Mouse (Mus musculus) right cerebral cortex, adult 18-20 months (tissue): ENCODE measurements around the gene Smyd4.
"Not testable (repeated sequence)": the region's sequence is repeated elsewhere in the genome, so short reads cannot be mapped to it uniquely, and the experiment has no call there.

Source experiments
- DNase-seq: peaks from one replicate; pipeline ENCODE4 v3.0.0; 2022; ENCODE audit warnings: mixed read lengths

Smyd4 gene

DNA sequence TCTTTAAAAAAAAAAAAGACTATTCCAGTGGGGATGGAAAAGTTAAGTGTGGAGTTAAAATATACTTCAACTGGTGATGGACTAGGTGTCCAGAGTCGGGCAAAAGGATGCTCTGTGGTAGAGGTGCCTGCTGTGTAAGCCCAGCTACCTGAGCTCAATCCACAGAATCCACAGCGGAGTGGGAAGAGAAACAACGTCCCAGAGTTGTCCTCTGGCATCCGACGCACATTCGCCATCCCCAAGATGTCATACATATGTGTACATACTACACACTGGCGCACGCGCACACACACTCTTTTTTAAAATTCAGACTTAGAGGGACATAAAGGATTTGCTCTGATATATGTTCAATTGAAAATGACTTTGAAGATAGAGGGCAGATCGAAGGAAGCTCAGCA, 1.0 kb upstream of the Smyd4 start:
- no peak for DNase-seq

DNA sequence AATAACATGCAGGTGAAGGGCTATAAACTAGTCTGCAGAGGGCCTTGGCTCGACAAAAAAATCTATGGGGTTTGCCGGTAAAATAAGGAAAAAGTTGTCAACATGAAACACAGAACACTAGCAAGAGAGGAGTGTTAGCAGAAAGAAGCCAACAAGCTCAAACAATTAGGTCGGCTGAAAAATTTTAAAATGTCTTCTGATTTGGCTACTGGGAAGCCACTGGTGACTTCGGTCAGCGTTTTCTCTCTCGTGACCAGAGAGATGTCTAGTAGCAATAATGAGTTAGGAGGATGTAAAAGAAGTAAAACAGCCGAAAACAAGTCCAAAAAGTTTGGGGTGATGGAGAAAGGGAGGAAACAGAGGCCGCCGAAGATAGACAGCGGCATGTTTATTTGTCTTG, 637 bp upstream of the Smyd4 start:
- no peak for DNase-seq

DNA sequence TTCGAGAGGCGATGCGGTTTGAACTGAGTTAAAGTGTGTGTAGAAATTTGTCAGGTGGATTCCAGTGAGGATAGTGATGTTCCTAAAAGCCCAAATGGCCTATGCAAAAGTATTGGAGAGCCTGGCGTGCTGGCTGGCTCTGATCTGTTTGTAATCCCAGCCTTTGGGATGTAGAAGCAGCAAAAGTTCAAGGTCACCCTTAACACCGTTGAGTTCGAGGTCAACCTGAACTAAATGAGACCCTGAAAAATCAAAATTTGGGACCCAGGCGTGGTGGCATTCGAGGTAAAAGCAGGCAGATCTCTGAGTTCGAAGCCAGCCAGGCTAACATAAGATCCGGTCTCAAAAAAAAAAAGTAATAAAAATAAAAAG, 643 bp downstream of the Smyd4 start:
- no peak for DNase-seq

DNA sequence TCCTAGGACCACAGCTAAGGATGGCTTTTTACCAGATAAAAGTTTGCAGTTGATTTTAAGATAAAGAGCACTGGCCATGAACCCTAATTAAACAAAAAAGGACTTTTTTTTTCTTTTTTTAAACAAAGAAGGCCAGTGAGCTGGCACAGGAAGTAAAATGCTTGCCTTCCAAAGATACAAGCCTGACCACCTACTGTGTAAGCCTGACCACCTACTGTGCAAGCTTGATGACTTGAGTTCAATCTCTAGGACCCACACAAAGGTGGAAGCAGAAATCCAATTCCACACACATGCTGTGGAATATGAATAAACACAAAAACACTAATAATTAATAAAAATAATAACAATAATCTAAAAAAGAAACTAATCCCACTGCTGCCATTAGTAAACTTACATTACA, 3.0 kb downstream of the Smyd4 start:
- DNase-seq = no peak

DNA sequence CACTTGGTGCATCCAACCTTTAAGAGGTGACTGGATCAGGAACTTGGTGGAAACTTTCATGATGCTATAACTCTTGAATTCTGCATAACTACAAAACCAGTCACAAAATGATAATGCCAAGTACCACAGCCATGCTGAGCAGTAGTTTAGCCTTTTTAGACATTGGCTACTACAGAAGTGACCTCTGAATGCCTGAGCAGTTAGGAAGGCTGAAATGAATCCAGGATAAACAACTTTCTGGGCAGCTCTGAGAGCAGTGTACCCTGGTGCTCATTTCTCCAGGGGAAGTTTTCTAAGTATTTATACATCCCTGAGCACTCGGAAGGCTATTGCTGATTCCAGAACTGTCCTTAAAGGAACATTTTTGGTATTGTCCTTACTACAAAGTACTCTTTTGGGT, 7.2 kb downstream of the Smyd4 start:
- DNase-seq = no peak

DNA sequence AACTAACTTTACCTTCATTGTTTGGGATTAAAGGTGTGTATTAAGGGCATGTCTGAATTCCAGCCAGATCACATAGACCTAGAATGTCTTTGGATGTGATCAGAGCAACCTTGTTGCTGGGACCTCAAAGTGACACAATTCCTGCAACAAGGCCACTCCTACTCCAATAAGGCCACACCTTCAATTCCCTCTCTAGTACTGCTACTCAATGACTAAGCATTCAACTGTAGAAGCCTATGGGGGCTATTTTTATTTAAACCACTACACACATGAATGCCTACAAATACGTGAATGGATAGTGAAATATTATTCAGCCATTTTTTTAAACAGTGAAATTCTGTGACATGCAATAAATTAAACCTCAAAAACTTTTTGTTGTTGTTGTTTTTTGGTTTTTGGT, 28.9 kb downstream of the Smyd4 start:
- DNase-seq = no peak

DNA sequence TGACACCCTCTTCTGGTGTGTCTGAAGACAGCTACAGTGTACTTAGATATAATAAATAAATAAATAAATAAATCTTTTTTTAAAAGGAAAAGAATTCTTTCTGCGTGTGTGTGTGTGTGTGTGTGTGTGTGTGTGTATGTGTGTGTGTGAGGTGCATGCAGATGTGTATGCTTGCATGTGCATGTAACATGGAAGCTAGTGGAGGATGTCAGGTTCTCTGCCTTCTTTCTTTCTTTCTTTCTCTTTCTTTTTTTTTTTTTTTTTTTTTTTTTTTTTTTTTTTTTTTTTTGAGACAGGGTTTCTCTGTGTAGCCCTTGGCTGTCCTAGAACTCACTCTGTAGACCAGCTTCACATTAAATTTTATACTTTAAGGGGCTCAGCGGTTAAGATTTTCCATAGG, 30.6 kb downstream of the Smyd4 start:
- DNase-seq = not testable (repeated sequence)

DNA sequence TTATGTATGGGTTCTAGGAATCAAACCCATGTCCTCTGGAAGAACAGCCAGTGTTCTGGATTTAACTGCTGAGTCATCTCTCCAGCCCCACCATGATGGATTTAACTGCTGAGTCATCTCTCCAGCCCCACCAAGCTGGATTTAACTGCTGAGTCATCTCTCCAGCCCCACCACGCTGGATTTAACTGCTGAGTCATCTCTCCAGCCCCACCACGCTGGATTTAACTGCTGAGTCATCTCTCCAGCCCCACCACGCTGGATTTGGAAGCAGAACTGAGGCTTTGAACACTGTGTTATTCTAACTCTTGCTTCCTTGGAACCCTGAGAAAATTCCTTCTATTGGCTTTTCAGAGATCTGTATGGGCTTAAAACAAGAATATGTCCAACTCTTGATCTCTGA, 35.3 kb downstream of the Smyd4 start:
- not testable (repeated sequence) for DNase-seq

DNA sequence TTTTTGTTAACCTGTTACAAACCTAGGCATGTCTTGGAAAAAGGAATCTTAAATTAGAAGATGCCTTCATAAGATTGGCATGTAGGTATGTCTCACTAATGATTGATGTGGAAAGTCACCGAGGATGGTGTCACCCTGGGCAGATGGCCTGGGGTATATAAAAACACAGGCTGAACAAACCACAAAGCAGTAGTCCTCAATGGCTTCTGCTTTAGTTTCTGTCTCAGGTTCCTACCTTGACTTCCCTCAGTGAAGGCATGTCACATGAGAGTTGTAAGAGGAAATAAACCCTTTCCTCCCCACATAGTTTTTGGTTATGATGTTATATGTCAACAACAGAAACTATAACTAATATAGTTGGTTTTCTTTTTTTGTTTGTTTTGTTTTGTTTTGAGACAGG, 47.4 kb downstream of the Smyd4 start:
- DNase-seq = no peak

DNA sequence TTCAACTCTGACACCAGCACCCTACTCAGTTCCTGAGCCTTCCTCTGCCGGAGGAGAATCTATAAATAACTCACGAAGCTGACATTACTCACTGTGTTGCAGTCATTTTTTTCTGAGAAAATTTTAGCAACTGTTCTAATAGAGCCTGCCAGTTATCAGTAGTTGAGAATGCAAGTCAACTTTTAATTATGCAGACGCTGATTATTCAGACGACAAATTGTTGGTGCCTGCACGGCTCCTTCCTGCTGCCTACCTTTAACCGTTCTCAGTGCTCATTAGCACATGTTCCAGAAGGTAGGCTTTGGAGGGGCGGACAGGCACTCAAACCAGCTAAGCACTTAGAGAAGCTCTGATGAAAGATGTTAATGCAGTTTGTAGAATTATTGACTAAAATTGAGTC, 49.2 kb downstream of the Smyd4 start:
- no peak for DNase-seq

DNA sequence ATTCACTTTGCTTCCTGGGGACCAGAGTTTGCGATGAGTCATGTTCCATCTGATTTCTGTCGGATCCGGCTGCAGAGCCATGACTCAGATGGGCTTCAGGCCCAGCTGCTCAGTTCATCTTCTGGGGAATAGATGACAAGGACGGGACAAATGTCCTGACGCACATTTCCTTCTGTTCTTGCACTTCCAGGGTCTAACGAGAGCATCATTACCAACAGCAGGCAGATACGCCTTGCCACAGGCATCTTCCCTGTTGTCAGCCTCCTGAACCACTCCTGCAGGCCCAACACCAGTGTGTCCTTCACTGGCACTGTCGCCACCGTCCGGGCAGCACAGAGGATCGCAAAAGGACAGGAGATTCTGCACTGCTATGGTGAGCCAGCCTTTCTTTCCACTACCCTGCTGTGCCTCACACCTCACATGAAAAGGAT, 51.2 kb downstream of the Smyd4 start:
- peak; percentile 82 for DNase-seq

DNA sequence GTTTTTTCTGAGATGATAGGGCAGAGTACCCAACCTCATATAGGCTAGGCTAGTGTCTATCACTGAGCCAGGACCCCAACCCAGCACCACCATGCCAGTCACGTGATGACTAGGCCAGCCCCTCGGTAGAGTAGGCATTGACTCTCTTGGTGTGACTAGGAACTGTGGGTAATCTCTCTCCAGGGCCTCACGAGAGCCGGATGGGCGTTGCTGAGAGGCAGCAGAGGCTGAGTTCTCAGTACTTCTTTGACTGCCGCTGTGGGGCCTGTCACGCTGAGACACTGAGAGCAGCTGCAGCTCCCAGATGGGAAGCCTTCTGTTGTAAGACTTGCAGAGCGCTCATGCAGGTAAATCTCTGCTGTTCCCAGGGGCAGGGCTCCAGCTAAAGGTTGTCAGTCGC, 51.9 kb downstream of the Smyd4 start:
- no peak for DNase-seq

DNA sequence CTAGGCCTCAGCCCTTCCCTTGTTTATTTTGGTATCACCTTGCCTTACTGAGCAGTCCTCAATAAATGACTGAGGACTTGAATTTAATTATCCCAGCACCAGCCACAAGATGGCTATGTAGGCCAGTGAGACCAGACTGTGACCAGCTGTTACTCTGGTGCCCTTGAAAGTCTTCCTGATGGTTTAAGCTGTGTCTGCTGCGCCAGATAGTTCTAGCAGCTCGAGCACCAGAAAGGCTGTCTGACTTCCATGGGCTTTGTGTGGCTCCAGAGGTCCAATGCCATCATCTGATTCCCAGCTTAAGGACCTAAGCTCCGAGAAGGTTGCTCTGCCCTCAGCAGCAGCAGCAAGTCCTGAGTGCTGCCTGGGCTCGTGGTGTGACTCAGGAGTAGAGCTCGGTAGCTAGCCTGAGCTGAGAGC, 54.0 kb downstream of the Smyd4 start:
- DNase-seq = peak; percentile 60

DNA sequence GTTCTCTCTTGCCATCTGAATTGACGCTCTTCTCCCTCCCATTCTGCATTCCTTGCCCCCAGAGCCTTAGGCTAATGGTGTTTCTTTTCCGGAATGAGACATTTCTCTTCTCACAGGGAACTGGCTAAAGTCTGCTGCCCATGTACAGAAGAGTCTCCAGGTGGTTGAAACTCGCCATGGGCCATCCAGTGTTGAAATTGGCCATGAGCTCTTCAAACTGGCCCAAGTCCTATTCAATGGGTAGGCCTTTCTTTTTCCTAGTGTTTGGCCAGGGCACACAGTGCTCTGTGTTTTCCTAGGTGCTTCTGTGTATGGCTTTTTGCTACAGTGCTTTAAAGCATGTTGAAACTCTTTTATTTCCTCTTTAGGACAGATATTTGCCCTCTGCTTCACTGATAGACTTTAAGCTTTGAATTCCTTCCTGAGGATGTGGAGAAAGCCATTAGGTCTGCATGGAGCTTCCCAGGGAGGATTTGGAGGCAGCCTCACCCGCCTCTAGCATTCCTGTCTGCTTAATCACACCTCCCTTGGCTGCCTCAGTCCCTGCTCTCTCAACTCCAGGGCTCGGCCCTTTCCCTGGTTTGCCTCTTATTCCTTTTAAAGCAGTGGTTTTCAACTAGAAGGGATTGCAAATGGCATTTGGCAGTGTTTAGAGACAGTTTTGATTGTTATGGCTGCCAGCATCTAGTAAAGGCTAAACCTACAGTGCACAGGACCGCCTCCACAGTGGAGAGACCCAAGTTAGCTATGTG, 55.2 kb downstream of the Smyd4 start:
- no peak for DNase-seq

DNA sequence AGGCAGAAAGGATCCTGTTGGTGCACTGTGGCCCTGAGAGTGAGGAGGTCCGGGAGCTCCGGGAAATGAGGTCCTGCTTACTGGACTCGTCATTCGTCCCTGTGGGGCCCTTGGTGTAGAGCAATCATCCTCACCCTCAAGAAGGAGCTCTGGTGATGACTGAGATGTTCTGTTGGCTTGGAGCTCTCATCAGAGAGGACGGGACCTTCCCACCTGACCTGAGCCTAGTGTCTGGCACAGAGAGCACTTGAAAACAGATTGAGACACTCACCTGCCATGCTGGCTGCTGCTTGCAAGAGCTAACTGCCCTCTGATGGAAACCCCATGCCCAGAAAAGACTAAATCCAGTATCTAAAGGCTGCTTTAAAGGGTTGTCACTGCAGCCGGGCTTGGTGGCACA, 56.6 kb downstream of the Smyd4 start:
- DNase-seq = no peak

DNA sequence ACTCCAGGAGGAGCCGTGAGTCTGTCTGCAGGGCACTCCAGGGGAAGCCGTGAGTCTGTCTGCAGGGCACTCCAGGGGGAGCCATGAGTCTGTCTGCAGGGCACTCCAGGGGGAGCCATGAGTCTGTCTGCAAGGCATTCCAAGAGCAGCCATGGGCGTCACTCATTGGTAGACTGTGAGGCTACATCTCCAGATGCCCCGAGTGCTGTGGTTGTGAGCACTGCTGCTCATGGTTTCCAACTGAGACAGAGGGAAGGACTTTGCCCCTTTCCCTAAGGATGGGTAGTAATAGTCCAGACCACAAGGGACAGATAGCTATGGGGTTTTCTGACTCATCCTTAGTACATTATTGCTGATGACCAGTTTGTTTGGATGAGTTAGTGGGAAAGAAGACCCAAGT, 57.9 kb downstream of the Smyd4 start:
- no peak for DNase-seq

DNA sequence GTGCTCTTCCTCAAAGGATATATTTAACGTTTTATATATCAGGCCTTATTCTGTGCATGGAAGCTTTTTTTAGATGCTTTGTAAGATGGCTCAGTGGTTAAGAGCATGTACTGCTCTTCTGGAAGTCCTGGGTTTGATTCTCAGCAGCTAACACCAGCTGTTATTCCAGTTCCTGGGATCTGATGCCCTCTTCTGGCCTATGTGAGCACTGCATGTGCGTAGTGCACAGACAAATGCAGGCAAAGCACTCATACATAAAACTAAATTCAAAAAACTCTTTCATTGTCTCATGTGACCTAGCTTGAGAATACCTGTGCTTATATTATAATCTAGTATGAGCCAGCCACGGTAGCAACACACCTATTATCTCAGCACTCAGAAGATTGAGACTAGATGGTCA, 58.6 kb downstream of the Smyd4 start:
- no peak for DNase-seq

DNA sequence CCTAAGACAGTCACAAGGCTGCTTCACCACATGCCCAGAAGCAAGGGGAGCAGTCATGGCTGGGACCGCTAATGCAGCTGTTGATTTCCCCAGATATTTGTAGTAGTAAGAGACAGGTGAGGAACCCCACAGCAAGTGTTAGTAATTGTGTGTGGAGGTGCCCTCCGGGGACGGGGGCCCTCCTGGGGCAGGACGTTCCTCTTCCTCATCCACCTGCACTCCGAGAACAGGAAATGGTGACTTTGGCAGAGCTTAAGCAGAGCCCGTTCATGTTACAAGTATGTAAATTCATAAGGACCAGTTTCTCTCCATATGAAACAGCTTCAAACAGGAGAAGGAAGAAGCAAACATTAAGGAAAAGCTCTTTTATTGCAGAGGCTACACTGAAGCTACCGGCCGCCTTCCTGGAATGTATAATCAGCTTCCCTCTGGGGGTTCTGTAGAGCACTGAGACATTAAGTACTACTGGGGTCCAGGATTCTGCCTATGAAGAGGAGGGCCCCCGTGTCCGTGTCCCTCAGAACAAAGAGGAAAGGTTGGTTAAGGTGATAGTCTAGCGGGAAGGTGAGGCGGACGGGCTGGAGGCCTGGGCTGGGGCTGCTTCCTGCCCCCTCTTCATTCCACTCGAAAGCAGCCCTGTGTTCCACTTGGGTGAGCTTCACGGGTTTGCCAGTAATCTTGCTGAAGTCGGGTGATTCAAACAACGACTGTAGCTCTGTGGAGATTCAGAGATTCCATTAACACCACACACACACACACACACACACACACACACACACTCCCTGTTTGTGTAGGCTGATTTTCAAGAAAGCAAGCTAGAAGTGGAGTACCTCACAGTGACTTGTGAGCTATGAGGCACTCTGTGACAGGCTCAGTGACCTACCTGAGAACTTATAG, 61.7 kb downstream of the Smyd4 start:
- DNase-seq = no peak

DNA sequence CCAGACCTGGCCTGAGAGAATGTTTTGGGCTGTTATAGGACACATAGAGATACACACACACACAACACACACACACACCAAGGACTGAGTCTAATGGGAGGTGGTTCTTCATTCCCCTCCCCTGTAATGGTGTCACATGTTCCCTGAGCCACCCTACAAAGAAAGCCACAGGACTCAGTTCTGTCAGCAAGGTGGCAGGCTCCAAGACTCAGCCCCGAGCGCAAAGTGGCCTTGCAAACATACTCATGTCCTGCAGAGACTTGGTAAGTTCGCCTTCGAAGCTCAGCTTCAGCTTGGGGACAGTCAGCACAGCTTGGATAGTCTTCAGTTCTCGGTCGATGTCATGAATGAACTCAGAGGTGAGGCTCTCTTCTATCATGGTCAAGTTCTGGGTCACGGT, 62.4 kb downstream of the Smyd4 start:
- DNase-seq = no peak

DNA sequence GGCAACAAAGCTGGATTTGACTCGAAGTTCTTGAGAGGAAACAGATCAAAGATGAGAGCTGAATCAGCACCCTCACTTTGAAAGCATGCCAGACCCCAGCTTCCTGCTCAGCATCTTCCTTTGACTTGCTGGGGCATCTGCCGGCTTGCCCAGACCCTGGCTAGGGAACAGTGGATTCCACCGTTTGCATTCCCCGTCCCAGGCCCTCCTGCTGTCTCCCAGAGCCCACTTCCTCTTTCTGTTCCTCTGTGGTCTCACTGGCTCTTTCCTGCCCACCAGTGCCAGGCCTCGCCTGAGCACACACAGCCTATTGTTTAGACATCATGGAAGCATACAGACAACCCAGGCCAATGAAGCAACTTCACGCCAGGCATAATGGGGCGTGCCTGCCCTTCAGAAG, 66.9 kb downstream of the Smyd4 start:
- no peak for DNase-seq

DNA sequence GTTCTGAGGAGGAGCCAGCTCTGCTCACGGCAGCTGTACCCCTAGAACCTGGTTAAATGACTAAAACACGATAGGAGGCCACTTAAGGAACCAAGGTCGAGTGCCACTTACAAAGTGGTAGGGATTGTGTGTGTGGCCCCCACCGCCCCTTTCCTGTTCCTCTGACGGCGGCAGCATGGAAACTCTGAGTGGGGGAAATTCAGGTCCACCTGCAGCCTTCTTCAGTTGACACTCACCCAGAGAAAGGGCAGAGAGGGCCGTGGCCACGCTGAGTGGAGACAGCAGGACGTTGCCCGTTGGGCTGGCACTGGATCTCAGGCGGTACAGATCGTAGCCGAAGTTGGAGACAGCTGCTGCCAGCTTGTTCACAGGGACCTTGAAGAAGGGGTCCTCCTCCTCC, 67.8 kb downstream of the Smyd4 start:
- no peak for DNase-seq

DNA sequence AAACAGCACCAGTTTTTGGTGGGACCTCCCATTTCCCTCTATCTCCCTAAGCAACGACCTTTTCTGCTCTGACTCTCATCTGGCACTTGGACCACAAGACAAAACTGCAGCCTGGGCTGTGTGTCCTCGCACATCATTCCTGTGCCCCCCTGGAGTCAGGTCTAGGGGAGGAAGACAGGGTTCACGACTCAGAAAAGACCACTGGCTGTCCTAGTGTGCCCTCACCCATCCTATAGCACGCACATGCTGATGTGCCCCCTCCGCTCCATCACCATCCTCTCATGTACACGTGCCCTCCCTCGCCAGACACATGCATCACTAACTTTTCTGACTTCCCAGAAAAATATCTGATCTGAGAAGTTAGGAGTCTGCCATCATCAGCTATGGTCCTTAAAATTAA, 71.8 kb downstream of the Smyd4 start:
- DNase-seq = no peak

DNA sequence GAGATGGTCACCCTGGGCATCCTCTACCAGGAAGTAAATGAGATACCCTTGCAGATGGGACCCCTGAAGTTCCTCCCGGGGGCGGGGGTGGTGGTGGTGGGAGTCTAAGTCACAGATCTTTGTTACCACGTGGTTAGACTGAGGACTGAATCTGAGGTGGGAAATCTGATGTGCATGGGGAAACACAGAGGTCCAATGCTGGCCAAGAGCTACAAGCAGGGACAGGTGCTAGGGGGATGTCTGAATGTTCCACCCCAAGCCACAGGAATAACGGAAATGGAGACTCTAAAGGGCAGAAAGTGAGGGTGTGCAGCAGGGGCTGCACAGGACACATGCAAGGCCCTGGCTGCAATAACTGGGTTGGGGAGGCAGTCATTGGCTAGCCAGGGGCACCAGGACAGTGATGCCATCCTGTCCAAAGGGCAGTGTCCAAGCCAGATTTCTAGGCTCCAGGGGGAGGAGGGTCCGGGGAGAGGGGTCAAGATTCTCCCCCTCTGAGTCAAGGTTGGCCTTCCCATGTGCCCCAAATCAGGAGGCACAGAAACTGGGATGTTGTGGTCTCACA, 72.7 kb downstream of the Smyd4 start:
- no peak for DNase-seq

DNA sequence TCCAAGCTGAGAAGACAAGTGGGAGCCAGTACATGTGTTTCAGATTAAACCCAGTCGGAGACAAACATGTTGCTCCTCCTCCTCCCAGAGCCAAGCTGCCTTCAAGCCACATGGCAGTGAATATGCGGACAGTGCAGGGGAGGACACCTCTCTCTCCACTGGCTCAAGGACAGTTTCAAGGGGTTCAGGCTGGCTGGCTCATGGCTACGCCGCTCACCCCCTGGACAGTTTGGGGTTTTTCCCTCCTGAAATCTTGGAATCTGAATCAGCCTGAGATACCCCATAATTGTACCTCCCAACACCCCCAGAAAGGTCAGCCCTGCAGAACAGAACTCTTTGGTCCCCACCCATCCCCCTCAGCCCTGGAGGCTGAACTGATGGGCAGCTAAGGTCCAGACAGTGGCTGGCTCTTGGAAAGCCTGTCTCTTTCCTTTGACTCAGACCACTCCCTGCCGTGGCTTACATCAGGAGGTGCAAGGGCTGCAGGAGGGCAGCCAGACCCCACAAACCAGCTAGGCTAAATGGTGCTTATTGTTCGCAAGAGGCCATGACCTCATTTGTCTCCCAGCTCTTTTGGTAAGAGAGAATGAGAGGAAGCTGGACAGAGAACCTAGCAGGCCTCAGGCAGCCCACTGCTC, 73.3 kb downstream of the Smyd4 start:
- no peak for DNase-seq
